Mouse (Mus musculus): Measurements from ENCODE around the gene Gm29644. TPM values are rescaled to one million over a fixed set of nuclear protein-coding genes. Genes with fewer than 3 reads are reported as not detected.

Gm29644 gene
- polyA plus RNA-seq (2015; fragmentation: Illumina TruSeq; extraction: RNeasy Lipid Tissue Mini Kit (QIAGEN cat#74804); ENCODE audit: insufficient read depth, low replicate concordance) = not detected

GRCm38 (mm10) chrY:70303187-70303586, at the start of gene Gm29644, which contains the start of gene Gm29423:
Gm29644 (minus strand) TSS chrY:70303343.
Gm29423 (minus strand) TSS chrY:70303287.

GRCm38 (mm10) chrY:70273542-70273941, 29.6 kb downstream of the Gm29644 start, which contains the start of gene Gm21118:
Gm21118 (minus strand) TSS chrY:70273642.

Other genes starting within 250 kb of the Gm29644 start
- not detected for gene Gm21118, start 29.7 kb downstream of the Gm29644 start, polyA plus RNA-seq (2015; fragmentation: Illumina TruSeq; extraction: RNeasy Lipid Tissue Mini Kit (QIAGEN cat#74804); ENCODE audit: insufficient read depth, low replicate concordance)
- not detected for gene Gm29423, start 56 bp downstream of the Gm29644 start, polyA plus RNA-seq (2015; fragmentation: Illumina TruSeq; extraction: RNeasy Lipid Tissue Mini Kit (QIAGEN cat#74804); ENCODE audit: insufficient read depth, low replicate concordance)
- gene Gm20888, start 138.5 kb upstream of the Gm29644 start, polyA plus RNA-seq (2015; fragmentation: Illumina TruSeq; extraction: RNeasy Lipid Tissue Mini Kit (QIAGEN cat#74804); ENCODE audit: insufficient read depth, low replicate concordance) = not detected